Mouse (Mus musculus): Measurements from ENCODE around the gene Nisch. TPM values are rescaled to one million over a fixed set of nuclear protein-coding genes. Genes with fewer than 3 reads are reported as not detected.

The Nisch gene
- polyA plus RNA-seq, 1 experiment: 10.6 TPM

DNA sequence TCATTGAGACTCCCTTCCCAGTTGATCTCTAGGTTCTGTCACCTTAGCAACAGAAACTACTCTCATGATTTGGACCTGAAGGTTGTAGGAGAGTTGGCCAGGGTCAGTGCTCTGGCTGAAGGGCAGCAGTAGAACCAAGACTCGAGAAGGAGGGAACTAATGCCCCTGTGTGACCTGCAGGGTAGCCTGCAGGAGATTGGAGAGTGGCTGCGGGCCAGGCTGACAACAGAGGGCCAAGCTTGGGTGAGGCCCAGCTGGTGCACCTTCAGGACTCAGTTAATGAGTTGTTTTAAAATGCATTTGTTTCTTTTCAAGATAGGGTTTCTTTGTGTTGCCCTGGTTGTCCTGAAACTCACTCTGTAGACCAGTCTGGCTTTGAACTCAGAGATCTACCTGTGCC lies 51.7 kb downstream of the Nisch start:
- TF ChIP-seq GATA1 (IDR thresholded peaks at IDR 0.05; ENCODE audit: low read length): no peak
- no peak for TF ChIP-seq TAL1 (IDR thresholded peaks at IDR 0.05; ENCODE audit: low read length)
- Histone ChIP-seq H3K9me3 (ENCODE audit: control insufficient read depth, low read length) (no peaks in the 10 kb centered on the region), H3K36me3 (ENCODE audit: control insufficient read depth) (no peaks in the 10 kb centered on the region), H3K4me1 (ENCODE audit: control insufficient read depth) (peaks cover 25% of the 10 kb centered on the region), H3K4me3 (replicated peaks) (no peak overlapping the region), H3K27me3 (ENCODE audit: control insufficient read depth) (peaks cover 37% of the 10 kb centered on the region)

GRCm38 (mm10) chr14:31164067-31164466 lies 52.7 kb downstream of the Nisch start:
- TF ChIP-seq GATA1 (IDR thresholded peaks at IDR 0.05; ENCODE audit: low read length) (no peak), TAL1 (IDR thresholded peaks at IDR 0.05; ENCODE audit: low read length) (no peak)
- Histone ChIP-seq H3K4me1 (ENCODE audit: control insufficient read depth) (peaks cover 25% of the 10 kb centered on the region), H3K9me3 (ENCODE audit: control insufficient read depth, low read length) (no peaks in the 10 kb centered on the region), H3K4me3 (replicated peaks) (no peak overlapping the region), H3K36me3 (ENCODE audit: control insufficient read depth) (no peaks in the 10 kb centered on the region; the same call in 1 of the 2 replicates), H3K27me3 (ENCODE audit: control insufficient read depth) (peaks cover 37% of the 10 kb centered on the region)

- peaks cover 2% of the 10 kb centered on the region; the same call in 1 of the 2 replicates for H3K36me3 ChIP-seq (ENCODE audit: control insufficient read depth)
- no peak overlapping the region for H3K4me3 ChIP-seq (replicated peaks)
- no peaks in the 10 kb centered on the region for H3K9me3 ChIP-seq (ENCODE audit: control insufficient read depth, low read length)
- TF ChIP-seq TAL1 (IDR thresholded peaks at IDR 0.05; ENCODE audit: low read length) (no peak), GATA1 (IDR thresholded peaks at IDR 0.05; ENCODE audit: low read length) (no peak)
- peaks cover 25% of the 10 kb centered on the region for H3K4me1 ChIP-seq (ENCODE audit: control insufficient read depth)
- peaks cover 13% of the 10 kb centered on the region for H3K27me3 ChIP-seq (ENCODE audit: control insufficient read depth)
These were observed 55.1 kb downstream of the Nisch start for GRCm38 (mm10) chr14:31161638-31162037.

DNA sequence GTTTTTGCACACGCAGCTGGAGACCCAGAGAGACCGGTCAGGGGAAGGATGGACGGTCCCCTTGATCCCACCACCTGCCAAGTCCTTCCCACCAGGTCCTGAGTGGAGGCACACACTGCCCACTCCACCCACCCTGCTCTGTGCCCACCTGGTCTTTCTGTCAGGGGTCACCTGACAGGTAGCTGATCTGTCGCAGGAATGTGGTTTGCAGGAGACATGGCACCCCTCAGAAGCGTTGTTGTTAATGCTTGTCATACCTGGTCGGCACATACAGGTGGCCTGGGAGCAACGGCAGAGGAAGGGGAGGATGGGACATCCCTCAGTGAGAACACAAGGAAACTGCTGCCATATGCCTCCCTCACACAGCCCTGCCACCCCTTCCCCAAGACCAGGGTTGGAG lies 55.6 kb downstream of the Nisch start:
- H3K9me3 ChIP-seq (ENCODE audit: control insufficient read depth, low read length): no peaks in the 10 kb centered on the region
- H3K27me3 ChIP-seq (ENCODE audit: control insufficient read depth): peaks cover 9% of the 10 kb centered on the region
- TF ChIP-seq GATA1 (IDR thresholded peaks at IDR 0.05; ENCODE audit: low read length): no peak
- no peak for TF ChIP-seq TAL1 (IDR thresholded peaks at IDR 0.05; ENCODE audit: low read length)
- H3K4me1 ChIP-seq (ENCODE audit: control insufficient read depth): peaks cover 21% of the 10 kb centered on the region
- H3K36me3 ChIP-seq (ENCODE audit: control insufficient read depth): peaks cover 2% of the 10 kb centered on the region; the same call in 1 of the 2 replicates
- H3K4me3 ChIP-seq (replicated peaks): no peak overlapping the region

- Histone ChIP-seq H3K4me1 (ENCODE audit: control insufficient read depth) (peaks cover 16% of the 10 kb centered on the region), H3K36me3 (ENCODE audit: control insufficient read depth) (peaks cover 2% of the 10 kb centered on the region; the same call in 1 of the 2 replicates), H3K27me3 (ENCODE audit: control insufficient read depth) (peaks cover 8% of the 10 kb centered on the region; the same call in 1 of the 2 replicates), H3K4me3 (replicated peaks) (peak overlapping the region; percentile 8), H3K9me3 (ENCODE audit: control insufficient read depth, low read length) (no peaks in the 10 kb centered on the region)
- TF ChIP-seq TAL1 (IDR thresholded peaks at IDR 0.05; ENCODE audit: low read length) (no peak), GATA1 (IDR thresholded peaks at IDR 0.05; ENCODE audit: low read length) (no peak)
These were observed 56.3 kb downstream of the Nisch start for GRCm38 (mm10) chr14:31160196-31161150.

GRCm38 (mm10) chr14:31145694-31146093 lies 71.1 kb downstream of the Nisch start:
- Histone ChIP-seq H3K4me3 (replicated peaks) (no peak overlapping the region), H3K36me3 (ENCODE audit: control insufficient read depth) (peaks cover 57% of the 10 kb centered on the region), H3K4me1 (ENCODE audit: control insufficient read depth) (no peaks in the 10 kb centered on the region; the same call in 1 of the 2 replicates), H3K9me3 (ENCODE audit: control insufficient read depth, low read length) (peaks cover 12% of the 10 kb centered on the region), H3K27me3 (ENCODE audit: control insufficient read depth) (peaks cover 3% of the 10 kb centered on the region; the same call in 1 of the 2 replicates)
- TF ChIP-seq TAL1 (IDR thresholded peaks at IDR 0.05; ENCODE audit: low read length) (no peak), GATA1 (IDR thresholded peaks at IDR 0.05; ENCODE audit: low read length) (no peak)

DNA sequence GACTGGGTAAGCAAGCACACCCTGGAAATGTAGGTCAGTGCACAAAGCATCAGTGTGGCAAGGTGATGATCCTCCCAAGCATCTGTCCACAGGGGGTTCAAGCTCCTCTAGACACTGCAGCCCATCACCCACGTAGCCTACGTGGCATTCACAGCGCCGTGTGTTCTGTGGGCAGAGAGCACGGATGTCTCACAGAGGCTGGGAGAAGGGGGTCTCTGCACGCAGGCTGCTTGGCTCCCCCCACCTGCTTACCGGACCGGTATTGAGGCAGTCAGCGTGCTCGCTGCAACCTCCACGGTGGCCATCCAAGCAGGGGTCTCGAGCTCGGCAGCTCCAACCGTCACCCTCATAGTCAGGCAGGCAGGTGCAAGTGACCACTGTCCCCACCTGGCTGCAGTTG lies 75.7 kb downstream of the Nisch start:
- TF ChIP-seq TAL1 (IDR thresholded peaks at IDR 0.05; ENCODE audit: low read length) (no peak), GATA1 (IDR thresholded peaks at IDR 0.05; ENCODE audit: low read length) (no peak)
- Histone ChIP-seq H3K4me3 (replicated peaks) (no peak overlapping the region), H3K9me3 (ENCODE audit: control insufficient read depth, low read length) (peaks cover 12% of the 10 kb centered on the region), H3K27me3 (ENCODE audit: control insufficient read depth) (peaks cover 3% of the 10 kb centered on the region; the same call in 1 of the 2 replicates), H3K36me3 (ENCODE audit: control insufficient read depth) (peaks cover 88% of the 10 kb centered on the region), H3K4me1 (ENCODE audit: control insufficient read depth) (no peaks in the 10 kb centered on the region; the same call in none of the 2 replicates)

DNA sequence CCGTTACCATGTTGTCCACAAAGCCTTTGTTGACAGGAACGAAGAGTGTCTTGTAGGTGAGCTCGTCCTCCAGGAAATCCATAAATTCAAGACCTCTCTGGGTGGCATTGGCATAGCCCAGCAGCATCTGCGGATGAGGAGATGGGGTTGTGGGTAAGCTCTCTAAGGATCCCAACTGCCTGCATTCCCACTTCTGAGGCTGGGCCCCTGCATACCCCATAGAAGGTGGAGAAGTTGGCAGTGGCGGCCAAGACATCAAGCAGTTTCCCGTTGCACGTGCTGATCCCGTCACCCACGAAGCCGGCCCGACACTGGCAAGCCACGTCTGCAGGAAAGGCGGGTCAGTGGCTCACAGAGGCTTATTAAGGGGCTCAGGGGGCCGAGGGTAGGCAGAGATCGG lies 76.6 kb downstream of the Nisch start:
- H3K27me3 ChIP-seq (ENCODE audit: control insufficient read depth): peaks cover under 1% of the 10 kb centered on the region; the same call in 1 of the 2 replicates
- no peaks in the 10 kb centered on the region; the same call in none of the 2 replicates for H3K4me1 ChIP-seq (ENCODE audit: control insufficient read depth)
- H3K4me3 ChIP-seq (replicated peaks): no peak overlapping the region
- H3K36me3 ChIP-seq (ENCODE audit: control insufficient read depth): peaks cover 91% of the 10 kb centered on the region
- H3K9me3 ChIP-seq (ENCODE audit: control insufficient read depth, low read length): peaks cover 12% of the 10 kb centered on the region
- TF ChIP-seq TAL1 (IDR thresholded peaks at IDR 0.05; ENCODE audit: low read length) (no peak), GATA1 (IDR thresholded peaks at IDR 0.05; ENCODE audit: low read length) (no peak)

GRCm38 (mm10) chr14:31139666-31140065 lies 77.1 kb downstream of the Nisch start:
- Histone ChIP-seq H3K4me1 (ENCODE audit: control insufficient read depth) (no peaks in the 10 kb centered on the region; the same call in none of the 2 replicates), H3K36me3 (ENCODE audit: control insufficient read depth) (peaks cover 91% of the 10 kb centered on the region), H3K4me3 (replicated peaks) (no peak overlapping the region), H3K9me3 (ENCODE audit: control insufficient read depth, low read length) (peaks cover 12% of the 10 kb centered on the region), H3K27me3 (ENCODE audit: control insufficient read depth) (no peaks in the 10 kb centered on the region)
- no peak for TF ChIP-seq TAL1 (IDR thresholded peaks at IDR 0.05; ENCODE audit: low read length)
- TF ChIP-seq GATA1 (IDR thresholded peaks at IDR 0.05; ENCODE audit: low read length): no peak
